In genomic region chr13:109279211-109279610, GRCm38 (mm10) we compare ENCODE assay signal across 20 mouse cellular contexts.
DNase-seq lines count a peak whose midpoint lies in the region; ATAC-seq and TF ChIP-seq lines count a peak whose summit lies in the region.
"Had no signal": no experiment of that assay in that cellular context is flagged by ENCODE, and none has a peak within 500 bp of the region (broad histone marks: within the 10 kb centered on the region; RNA-seq: fewer than 3 reads in every experiment).

No protein-coding gene starts in this region.

- TF ChIP-seq CTCF in gastrocnemius, adult 2 months (IDR thresholded peaks at IDR 0.05), result no peak

- ATAC-seq in midbrain, embryonic 13.5 days, result no peak

- no peak for TF ChIP-seq POLR2A in myocyte (IDR thresholded peaks at IDR 0.05; ENCODE audit: insufficient read length, low read depth)

- peak overlapping the region; percentile 39 for H3K4me2 ChIP-seq in myocyte (ENCODE audit: low read depth)
- H3K4me2 ChIP-seq in midbrain, embryonic 13.5 days (replicated peaks), result no peak overlapping the region
- H3K4me2 ChIP-seq: forebrain, embryonic 12.5 days; neural tube, embryonic 12.5 days had no signal

- no peaks in the 10 kb centered on the region for H3K36me3 ChIP-seq in myocyte (ENCODE audit: control insufficient read depth, insufficient read depth)
- H3K36me3 ChIP-seq in midbrain, embryonic 13.5 days, result no peaks in the 10 kb centered on the region
- H3K36me3 ChIP-seq: forebrain, embryonic 12.5 days; G1E; midbrain, embryonic 10.5 days; neural tube, embryonic 12.5 days had no signal

- 0 out of 2 replicates have a peak, but pooled peaks cover 9% of the 10 kb centered on the region for H3K9me3 ChIP-seq in midbrain, embryonic 13.5 days
- H3K9me3 ChIP-seq: G1E; midbrain, embryonic 10.5 days; neural tube, embryonic 12.5 days had no signal

- no peak overlapping the region for H3ac ChIP-seq in myocyte (ENCODE audit: control insufficient read depth, insufficient read length)

- H3K27ac ChIP-seq in gastrocnemius, adult 2 months, result 0 out of 2 replicates have a peak overlapping the region, but pooled peaks have one; percentile 1
- H3K27ac ChIP-seq in midbrain, embryonic 13.5 days, result no peak overlapping the region
- H3K27ac ChIP-seq: forebrain, embryonic 12.5 days; heart, adult 2 months; macrophage; midbrain, embryonic 10.5 days; neural tube, embryonic 12.5 days had no signal

- no peak overlapping the region for H3K9ac ChIP-seq in midbrain, embryonic 13.5 days (replicated peaks)
- H3K9ac ChIP-seq: forebrain, embryonic 12.5 days; neural tube, embryonic 12.5 days had no signal

- H3K4me3 ChIP-seq in gastrocnemius, adult 2 months, result peak overlapping the region; percentile 36; the same call in 1 of the 2 replicates
- no peak overlapping the region for H3K4me3 ChIP-seq in myocyte
- no peak overlapping the region for H3K4me3 ChIP-seq in midbrain, embryonic 13.5 days (replicated peaks)
- H3K4me3 ChIP-seq: forebrain, embryonic 12.5 days; heart, adult 2 months; midbrain, embryonic 10.5 days; neural tube, embryonic 12.5 days had no signal

- no peaks in the 10 kb centered on the region for H3K27me3 ChIP-seq in myocyte (ENCODE audit: control insufficient read depth, insufficient read depth, insufficient read length)
- H3K27me3 ChIP-seq in midbrain, embryonic 13.5 days, result no peaks in the 10 kb centered on the region
- H3K27me3 ChIP-seq: forebrain, embryonic 12.5 days; neural tube, embryonic 12.5 days had no signal

- intact Hi-C loops in gastrocnemius, adult 2 months (cut with DNase I), result no loop called here
- intact Hi-C loops in gastrocnemius, postnatal 36 days (cut with DNase I), result loop anchor here (5.0 kb wide), 1 partner anchor 43 kb away; no protein-coding TSS in a partner anchor

- peak; percentile 26 to 76 for DNase-seq in adrenal gland, adult (ENCODE audit: inconsistent age in 2 of 2, low spot score in 1 of 2)
- DNase-seq in adrenal gland, postnatal 4 days (ENCODE audit: low spot score in 2 of 2), result no peak
- no peak for DNase-seq in gastrocnemius, adult 2 months
- DNase-seq in gastrocnemius, postnatal 36 days, result no peak
- DNase-seq in MN1 (ENCODE audit: low spot score), result peak; percentile 83
- DNase-seq in retina, postnatal 1 day, result no peak
- DNase-seq: gastrocnemius, postnatal 10 days; kidney, adult 11 months; kidney, postnatal 14 days; left cerebral cortex, postnatal 4 days; liver; thymus, postnatal 14 days had no signal

- peaks cover 13% of the 10 kb centered on the region for H3K79me2 ChIP-seq in myocyte (ENCODE audit: control insufficient read depth, insufficient read depth)

- 91% methylated on average over 6 of the region's 6 CpGs for WGBS in midbrain, embryonic 13.5 days

- H3K4me1 ChIP-seq in midbrain, embryonic 13.5 days (replicated peaks), result 0 out of 2 replicates have a peak, but pooled peaks cover 7% of the 10 kb centered on the region
- H3K4me1 ChIP-seq: forebrain, embryonic 12.5 days; midbrain, embryonic 10.5 days had no signal

TF ChIP-seq in myocyte, 11 proteins besides CTCF, POLR2A, EP300 and RAD21:
- TF ChIP-seq MYOG (IDR thresholded peaks at IDR 0.05; ENCODE audit: control insufficient read depth in 1 of 3, insufficient read depth in 1 of 3, insufficient read length in 2 of 3, low read depth in 2 of 3) (no peak), USF1 (IDR thresholded peaks at IDR 0.05; ENCODE audit: low read depth) (no peak), E2F4 (IDR thresholded peaks at IDR 0.05; ENCODE audit: insufficient read depth) (no peak), MYOD1 (IDR thresholded peaks at IDR 0.05; ENCODE audit: control insufficient read depth in 1 of 3, insufficient read length in 2 of 3, low read depth in 2 of 3) (no peak), SRF (IDR thresholded peaks at IDR 0.05; ENCODE audit: control insufficient read depth, insufficient read length, low read depth) (no peak), MAX (IDR thresholded peaks at IDR 0.05; ENCODE audit: low read depth) (no peak), CEBPB (IDR thresholded peaks at IDR 0.05; ENCODE audit: insufficient read depth, poor library complexity, severe bottlenecking) (no peak), TCF3 (IDR thresholded peaks at IDR 0.05; ENCODE audit: insufficient read length, low read depth) (no peak), POLR2AphosphoS2 (IDR thresholded peaks at IDR 0.05; ENCODE audit: insufficient read length, low read depth) (no peak), REST (IDR thresholded peaks at IDR 0.05; ENCODE audit: insufficient read depth, insufficient read length) (no peak), TCF12 (IDR thresholded peaks at IDR 0.05; ENCODE audit: insufficient read depth, poor library complexity, severe bottlenecking) (no peak)

Comparison
In these comparisons a context has a peak if more than half of its experiments do, and no peak if none do; other contexts are left out.
1. DNase-seq: peak in adrenal gland, adult (2 of 2) and MN1 (single experiment); none in adrenal gland, postnatal 4 days (0 of 2), gastrocnemius, adult 2 months (single experiment), gastrocnemius, postnatal 36 days (0 of 2) and retina, postnatal 1 day (single experiment).